In genomic region chr4:150745529-150746429, GRCm38 (mm10) we compare ENCODE assay signal across 8 mouse cellular contexts.
DNase-seq lines count a peak whose midpoint lies in the region; ATAC-seq and TF ChIP-seq lines count a peak whose summit lies in the region.

No protein-coding gene starts in this region.

- H3K36me3 ChIP-seq in heart, postnatal 0 days (replicated peaks; ENCODE audit: control insufficient read depth, insufficient read depth, low read length) = no peaks in the 10 kb centered on the region
- no peaks in the 10 kb centered on the region for H3K36me3 ChIP-seq in stomach, embryonic 16.5 days (ENCODE audit: control insufficient read depth, insufficient read depth, low read length)

- H3K4me3 ChIP-seq in heart, postnatal 0 days (ENCODE audit: low read depth, low read length) = no peak overlapping the region
- no peak overlapping the region for H3K4me3 ChIP-seq in stomach, embryonic 16.5 days (replicated peaks; ENCODE audit: low read length)

- peak; percentile 33 to 49 for DNase-seq in urinary bladder, postnatal 36 days (ENCODE audit: low spot score in 2 of 2)
- DNase-seq in urinary bladder, postnatal 25 days (ENCODE audit: low spot score) = no peak
- peak; percentile 87 for DNase-seq in heart, postnatal 0 days (ENCODE audit: low spot score)
- DNase-seq in kidney, postnatal 10 days = peak; percentile 86
- DNase-seq in lung, postnatal 14 days = peak; percentile 53

- no peak overlapping the region for H3K9ac ChIP-seq in heart, postnatal 0 days (replicated peaks; ENCODE audit: low read depth, low read length)
- peak overlapping the region; percentile 56 for H3K9ac ChIP-seq in stomach, embryonic 16.5 days (ENCODE audit: low read length)

- H3K4me1 ChIP-seq in heart, postnatal 0 days (ENCODE audit: control insufficient read depth, insufficient read depth) = peaks cover 14% of the 10 kb centered on the region; the same call in 1 of the 2 replicates
- peaks cover 28% of the 10 kb centered on the region for H3K4me1 ChIP-seq in stomach, embryonic 16.5 days (ENCODE audit: control insufficient read depth, insufficient read depth, low read length)

- no peak for TF ChIP-seq CTCF in heart, postnatal 0 days (IDR thresholded peaks at IDR 0.05; ENCODE audit: low read depth)

- H3K9me3 ChIP-seq in heart, postnatal 0 days (replicated peaks; ENCODE audit: control insufficient read depth, low read length) = no peaks in the 10 kb centered on the region
- H3K9me3 ChIP-seq in stomach, embryonic 16.5 days (replicated peaks; ENCODE audit: control insufficient read depth, low read length) = no peaks in the 10 kb centered on the region

- ATAC-seq in common myeloid progenitor, adult 5-6 weeks (replicated peaks; ENCODE audit: low read depth, poor library complexity, severe bottlenecking) = peak; percentile 78
- ATAC-seq in heart, postnatal 0 days (ENCODE audit: insufficient read depth, low read depth) = peak; percentile 66
- ATAC-seq in stomach, embryonic 16.5 days (ENCODE audit: insufficient read depth, low FRiP score) = peak; percentile 64; the same call in 1 of the 2 replicates
- ATAC-seq in monocyte, adult 5-6 weeks (replicated peaks; ENCODE audit: insufficient number of reproducible peaks, low FRiP score, low TSS enrichment, poor library complexity, severe bottlenecking) = no peak

- 0 out of 2 replicates have a peak, but pooled peaks have one; percentile 39 for TF ChIP-seq EP300 in heart, postnatal 0 days (IDR thresholded peaks at IDR 0.05; ENCODE audit: low read depth)

- H3K4me2 ChIP-seq in heart, postnatal 0 days (ENCODE audit: low read depth, low read length) = no peak overlapping the region
- H3K4me2 ChIP-seq in stomach, embryonic 16.5 days (ENCODE audit: low read depth, low read length) = no peak overlapping the region

- no peaks in the 10 kb centered on the region for H3K27me3 ChIP-seq in heart, postnatal 0 days (ENCODE audit: control insufficient read depth, insufficient read depth, low read length)
- no peaks in the 10 kb centered on the region for H3K27me3 ChIP-seq in stomach, embryonic 16.5 days (ENCODE audit: control insufficient read depth, insufficient read depth, low read length)

- peak overlapping the region; percentile 41 for H3K27ac ChIP-seq in heart, postnatal 0 days (ENCODE audit: low read depth)
- peak overlapping the region; percentile 82 for H3K27ac ChIP-seq in stomach, embryonic 16.5 days (ENCODE audit: low read length)

- WGBS in heart, postnatal 0 days = 44% methylated on average over 7 of the region's 7 CpGs
- WGBS in stomach, embryonic 16.5 days = 39% methylated on average over 7 of the region's 7 CpGs
